Mouse (Mus musculus) hindbrain, embryonic 16.5 days (tissue): ENCODE measurements at regions not wholly inside any gene's neighbourhood (a gene's known extent, or its start where the extent isn't known, plus 50 kb on each side); places are given as distances from the start of the nearest gene placed in this dataset.
A peak's percentile ranks its signal among the peaks of the same experiment; 100 is the strongest.

ENCODE experiments used
- ATAC-seq: fragments of 200-750 bp; cut with Nextera tagmentation; 2 replicates; pipeline ENCODE4 v1.8.0; 2017; ENCODE audit warnings: moderate TSS enrichment, moderate library complexity
- H3K27ac ChIP-seq: fragments of 300-500 bp; sonication (generic); 2 replicates; pipeline ENCODE4 v1.5.1; 2014; ENCODE audit warnings: low read depth, mild to moderate bottlenecking, control low read depth, low read length, moderate library complexity
- H3K27me3 ChIP-seq: fragments of 300-500 bp; sonication (generic); replicated peaks from 2 replicates; pipeline ENCODE4 v1.6.1; 2014; ENCODE audit warnings: low read length; ENCODE audit not compliant: control insufficient read depth, insufficient read depth
- H3K36me3 ChIP-seq: fragments of 300-500 bp; sonication (generic); 2 replicates; pipeline ENCODE4 v1.6.1; 2014; ENCODE audit warnings: mild to moderate bottlenecking, low read length, moderate library complexity, mixed read lengths; ENCODE audit not compliant: control insufficient read depth, insufficient read depth
- H3K4me1 ChIP-seq: fragments of 300-500 bp; sonication (generic); 2 replicates; pipeline ENCODE4 v1.6.1; 2014; ENCODE audit warnings: low read depth, low read length; ENCODE audit not compliant: control insufficient read depth, insufficient read depth
- H3K4me2 ChIP-seq: fragments of 300-500 bp; sonication (generic); 2 replicates; pipeline ENCODE4 v1.6.1; 2014; ENCODE audit warnings: mild to moderate bottlenecking, low read length, control low read depth, moderate library complexity
- H3K4me3 ChIP-seq: fragments of 300-500 bp; sonication (generic); 2 replicates; pipeline ENCODE4 v1.5.1; 2014; ENCODE audit warnings: mild to moderate bottlenecking, low read length, control low read depth, moderate library complexity
- H3K9ac ChIP-seq: fragments of 300-500 bp; sonication (generic); 2 replicates; pipeline ENCODE4 v1.6.1; 2014; ENCODE audit warnings: low read depth, mild to moderate bottlenecking, control low read depth, low read length, moderate library complexity
- H3K9me3 ChIP-seq: fragments of 300-500 bp; sonication (generic); 2 replicates; pipeline ENCODE4 v1.6.1; 2014; ENCODE audit warnings: mild to moderate bottlenecking, low read length, moderate library complexity; ENCODE audit not compliant: control insufficient read depth
- WGBS: fragments of 180-500 bp; shearing (Covaris S2); extraction: QIAGEN DNeasy Blood & Tissue Kit; methylation state at CpG from one replicate; pipeline ENCODE4 v1.1.7; 2014; 5-methylcytosine and 5-hydroxymethylcytosine counted together

GRCm38 (mm10) chr8:4411126-4411525 is 81.7 kb upstream of the Cers4 start:
- no peaks in the 10 kb centered on the region for H3K27me3 ChIP-seq

GRCm38 (mm10) chr8:4411836-4412235 is 81.0 kb upstream of the Cers4 start:
- H3K4me3 ChIP-seq: no peak overlapping the region
- ATAC-seq: no peak
- no peaks in the 10 kb centered on the region for H3K27me3 ChIP-seq
- WGBS: 86% methylated on average over 2 of the region's 2 CpGs
- H3K4me1 ChIP-seq: no peaks in the 10 kb centered on the region
- no peak overlapping the region for H3K27ac ChIP-seq
- no peaks in the 10 kb centered on the region for H3K36me3 ChIP-seq
- H3K4me2 ChIP-seq: no peak overlapping the region
- no peaks in the 10 kb centered on the region for H3K9me3 ChIP-seq
- H3K9ac ChIP-seq: no peak overlapping the region

More at GRCm38 (mm10) chr8:4411126-4411525, 81.7 kb upstream of the Cers4 start:
- Histone ChIP-seq H3K9me3 (no peaks in the 10 kb centered on the region), H3K36me3 (no peaks in the 10 kb centered on the region), H3K4me1 (no peaks in the 10 kb centered on the region), H3K9ac (no peak overlapping the region), H3K27ac (no peak overlapping the region), H3K4me3 (no peak overlapping the region), H3K4me2 (no peak overlapping the region)
- no peak for ATAC-seq
- WGBS: 49% methylated on average over 3 of the region's 3 CpGs

GRCm38 (mm10) chr8:4413206-4413605 is 79.6 kb upstream of the Cers4 start:
- H3K4me1 ChIP-seq: no peaks in the 10 kb centered on the region
- H3K36me3 ChIP-seq: no peaks in the 10 kb centered on the region
- WGBS: 50% methylated on average over 6 of the region's 6 CpGs
- no peak overlapping the region for H3K27ac ChIP-seq
- no peak overlapping the region for H3K4me3 ChIP-seq
- no peaks in the 10 kb centered on the region for H3K27me3 ChIP-seq
- no peak overlapping the region for H3K9ac ChIP-seq
- no peak for ATAC-seq
- no peaks in the 10 kb centered on the region for H3K9me3 ChIP-seq
- no peak overlapping the region for H3K4me2 ChIP-seq

GRCm38 (mm10) chr8:4413764-4414163 is 79.1 kb upstream of the Cers4 start:
- 12% methylated on average over 4 of the region's 4 CpGs for WGBS
- H3K27ac ChIP-seq: no peak overlapping the region
- H3K36me3 ChIP-seq: no peaks in the 10 kb centered on the region
- peak; percentile 52; the same call in 1 of the 2 replicates for ATAC-seq
- no peak overlapping the region for H3K9ac ChIP-seq
- H3K4me2 ChIP-seq: no peak overlapping the region
- H3K4me3 ChIP-seq: no peak overlapping the region
- no peaks in the 10 kb centered on the region for H3K9me3 ChIP-seq
- no peaks in the 10 kb centered on the region for H3K27me3 ChIP-seq
- no peaks in the 10 kb centered on the region for H3K4me1 ChIP-seq

GRCm38 (mm10) chr8:4417141-4417540 is 75.7 kb upstream of the Cers4 start:
- Histone ChIP-seq H3K27me3 (no peaks in the 10 kb centered on the region), H3K4me2 (no peak overlapping the region), H3K9ac (no peak overlapping the region), H3K27ac (no peak overlapping the region), H3K36me3 (no peaks in the 10 kb centered on the region), H3K4me1 (no peaks in the 10 kb centered on the region), H3K4me3 (no peak overlapping the region), H3K9me3 (no peaks in the 10 kb centered on the region)
- 82% methylated on average over 3 of the region's 3 CpGs for WGBS
- ATAC-seq: no peak

GRCm38 (mm10) chr8:4433161-4433560 is 59.7 kb upstream of the Cers4 start:
- Histone ChIP-seq H3K9me3 (no peaks in the 10 kb centered on the region), H3K4me2 (no peak overlapping the region), H3K27ac (no peak overlapping the region), H3K36me3 (no peaks in the 10 kb centered on the region), H3K4me1 (no peaks in the 10 kb centered on the region), H3K4me3 (no peak overlapping the region), H3K27me3 (no peaks in the 10 kb centered on the region), H3K9ac (no peak overlapping the region)
- 83% methylated on average over 2 of the region's 2 CpGs for WGBS
- ATAC-seq: no peak

- Histone ChIP-seq H3K36me3 (no peaks in the 10 kb centered on the region), H3K9me3 (no peaks in the 10 kb centered on the region), H3K4me3 (no peak overlapping the region), H3K4me2 (no peak overlapping the region), H3K27ac (no peak overlapping the region), H3K4me1 (no peaks in the 10 kb centered on the region), H3K9ac (no peak overlapping the region), H3K27me3 (no peaks in the 10 kb centered on the region)
- 53% methylated on average over 3 of the region's 3 CpGs for WGBS
- no peak for ATAC-seq
These were observed 56.3 kb upstream of the Cers4 start for GRCm38 (mm10) chr8:4436546-4436945.
